Mouse (Mus musculus): Measurements from ENCODE around the gene Grin2b.

Grin2b gene

DNA sequence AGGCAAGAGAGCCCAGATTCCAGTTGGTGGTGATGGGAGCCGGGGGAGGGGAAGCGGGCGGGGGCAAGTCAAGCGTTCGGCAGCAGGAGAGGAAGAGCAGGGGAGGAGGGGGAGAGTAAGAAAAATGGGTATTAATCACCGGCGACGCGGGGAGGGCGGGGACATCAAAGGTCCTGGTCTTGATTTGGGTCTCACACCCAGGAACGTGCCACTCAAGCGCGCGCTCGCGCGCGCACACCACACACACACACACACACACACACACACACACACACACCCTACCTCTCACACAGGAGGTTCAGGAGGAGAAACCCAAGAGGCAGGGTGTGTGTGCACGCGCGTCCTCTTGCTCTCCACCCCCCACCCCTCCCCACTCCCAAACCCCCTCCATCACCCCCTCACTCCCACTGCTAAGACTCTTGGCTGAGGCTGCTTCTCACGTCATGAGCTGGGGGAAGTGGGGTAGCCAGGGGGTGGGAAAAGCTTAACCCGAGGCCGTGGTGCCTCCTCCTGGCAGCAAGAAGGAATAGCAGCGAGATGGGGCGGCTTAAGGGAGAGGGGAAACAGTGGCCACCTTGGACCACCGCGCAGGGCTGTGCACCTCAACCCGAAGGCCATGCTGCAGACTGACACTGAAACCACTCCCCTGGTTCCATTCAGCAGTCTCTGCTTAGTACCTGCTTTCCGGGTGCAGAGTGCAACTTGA, at the start of gene Grin2b:
TSS of gene Grin2b (minus strand) at position 321 of the 706 bp plus-strand sequence.
- peak; percentile 86 to 89 for DNase-seq (ENCODE audit: low spot score in 2 of 2)

- no peak for DNase-seq (ENCODE audit: low spot score in 2 of 2)
Measured at GRCm38 (mm10) chr6:136221894-136222293, 48.6 kb upstream of the Grin2b start.

GRCm38 (mm10) chr6:136210442-136210841, 37.1 kb upstream of the Grin2b start:
- no peak for DNase-seq (ENCODE audit: low spot score in 2 of 2)

DNA sequence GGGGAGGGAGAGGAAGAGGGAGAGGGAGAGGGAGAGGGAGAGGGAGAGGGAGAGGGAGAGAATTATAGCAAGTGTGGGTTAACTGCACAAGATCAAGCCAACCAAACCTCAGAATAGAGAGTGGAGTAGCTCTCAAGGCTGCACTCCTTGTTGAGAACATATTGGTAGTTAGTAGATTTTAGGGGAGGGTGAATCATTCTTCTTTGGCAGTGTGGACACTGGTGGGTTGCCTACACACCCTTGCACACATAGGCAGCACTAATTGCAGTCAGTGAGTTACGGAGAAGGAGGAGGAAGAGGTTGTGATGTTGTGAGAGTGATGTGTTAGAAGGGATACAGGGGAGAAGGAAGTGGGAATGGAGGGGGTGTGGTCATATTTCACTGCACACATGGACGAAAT, 26.5 kb upstream of the Grin2b start:
- DNase-seq (ENCODE audit: low spot score in 2 of 2): no peak

- DNase-seq (ENCODE audit: low spot score in 2 of 2): no peak
Measured at GRCm38 (mm10) chr6:136194616-136195015, 21.3 kb upstream of the Grin2b start.

GRCm38 (mm10) chr6:136178066-136178465, 4.8 kb upstream of the Grin2b start:
- no peak for DNase-seq (ENCODE audit: low spot score in 2 of 2)

- no peak for DNase-seq (ENCODE audit: low spot score in 2 of 2)
Measured at GRCm38 (mm10) chr6:136172801-136173190, 515 bp downstream of the Grin2b start.

- peak; percentile 91 to 93 for DNase-seq (ENCODE audit: low spot score in 2 of 2)
Measured at GRCm38 (mm10) chr6:136172172-136172651, 1.1 kb downstream of the Grin2b start.

DNA sequence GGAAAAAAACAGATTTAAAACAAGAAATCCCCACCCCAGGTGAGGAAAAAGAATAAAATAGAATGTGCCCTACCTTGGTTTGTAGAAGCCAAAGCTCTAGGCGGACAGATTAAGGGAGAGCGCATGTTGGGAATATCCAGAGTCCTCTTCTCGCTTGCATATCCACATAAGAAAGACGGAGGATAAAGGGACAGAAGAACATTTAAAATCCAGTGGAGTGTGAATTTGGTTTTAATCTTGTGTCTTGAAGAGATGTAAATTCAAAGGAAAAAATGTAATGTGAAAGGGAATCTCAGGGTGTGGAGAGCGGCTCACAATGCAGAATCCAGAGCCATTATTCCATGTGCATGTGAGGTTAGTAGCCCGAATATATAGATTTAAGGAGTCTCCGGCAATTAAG, 2.0 kb downstream of the Grin2b start:
- no peak for DNase-seq (ENCODE audit: low spot score in 2 of 2)

- peak in 1 of 2 experiments; percentile 48 for DNase-seq (ENCODE audit: low spot score in 2 of 2)
Measured at GRCm38 (mm10) chr6:136170381-136170780, 2.9 kb downstream of the Grin2b start.

GRCm38 (mm10) chr6:136167361-136167760, 6.0 kb downstream of the Grin2b start:
- DNase-seq (ENCODE audit: low spot score in 2 of 2): peak in 1 of 2 experiments; percentile 39

GRCm38 (mm10) chr6:136165443-136166077, 7.8 kb downstream of the Grin2b start:
- peak; percentile 88 for DNase-seq (ENCODE audit: low spot score in 2 of 2)

GRCm38 (mm10) chr6:136162090-136162489, 11.2 kb downstream of the Grin2b start:
- peak in 1 of 2 experiments; percentile 29 for DNase-seq (ENCODE audit: low spot score in 2 of 2)

- DNase-seq (ENCODE audit: low spot score in 2 of 2): no peak
Measured at GRCm38 (mm10) chr6:136153444-136153843, 19.9 kb downstream of the Grin2b start.

- peak; percentile 64 to 70 for DNase-seq (ENCODE audit: low spot score in 2 of 2)
Measured at GRCm38 (mm10) chr6:136150064-136150463, 23.2 kb downstream of the Grin2b start.

GRCm38 (mm10) chr6:136139967-136140366, 33.3 kb downstream of the Grin2b start:
- no peak for DNase-seq (ENCODE audit: low spot score in 2 of 2)

DNA sequence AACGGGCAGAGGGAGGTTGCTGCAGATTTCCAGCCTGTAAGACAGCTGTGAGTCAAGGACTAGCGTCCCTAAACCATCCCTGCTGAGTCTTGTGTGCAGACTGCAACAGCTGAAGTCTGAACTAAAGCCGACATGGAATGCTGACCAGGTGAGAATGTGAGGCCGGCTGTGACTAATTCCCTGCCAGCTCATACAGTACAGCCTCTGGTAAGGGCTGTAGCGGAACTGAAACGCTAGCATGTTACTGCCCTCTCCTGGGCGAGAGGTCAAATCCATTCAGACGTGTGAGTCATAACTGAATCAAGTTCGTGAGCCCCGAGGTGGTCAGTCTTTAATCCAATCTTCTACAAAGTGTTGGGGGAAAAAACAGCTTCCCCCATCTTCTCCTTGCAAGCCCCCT, 42.9 kb downstream of the Grin2b start:
- DNase-seq (ENCODE audit: low spot score in 2 of 2): no peak

DNA sequence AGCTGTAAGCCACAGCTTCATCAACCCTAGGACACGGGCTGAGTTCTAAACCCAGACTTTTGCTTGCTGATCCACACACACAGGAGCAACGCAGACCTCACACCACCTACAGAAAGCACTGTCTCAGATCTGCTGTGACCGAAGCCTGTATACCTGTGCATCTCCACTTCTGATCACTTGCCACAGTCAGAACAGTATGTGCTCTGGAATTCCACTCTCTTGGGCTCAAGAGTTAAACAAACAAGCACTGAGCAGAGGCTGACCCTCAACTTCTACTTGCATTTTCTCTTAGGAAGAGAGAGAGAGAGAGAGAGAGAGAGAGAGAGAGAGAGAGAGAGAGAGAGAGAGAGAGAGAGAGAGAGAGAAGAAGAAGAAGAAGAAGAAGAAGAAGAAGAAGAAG, 50.7 kb downstream of the Grin2b start:
- no peak for DNase-seq (ENCODE audit: low spot score in 2 of 2)

DNA sequence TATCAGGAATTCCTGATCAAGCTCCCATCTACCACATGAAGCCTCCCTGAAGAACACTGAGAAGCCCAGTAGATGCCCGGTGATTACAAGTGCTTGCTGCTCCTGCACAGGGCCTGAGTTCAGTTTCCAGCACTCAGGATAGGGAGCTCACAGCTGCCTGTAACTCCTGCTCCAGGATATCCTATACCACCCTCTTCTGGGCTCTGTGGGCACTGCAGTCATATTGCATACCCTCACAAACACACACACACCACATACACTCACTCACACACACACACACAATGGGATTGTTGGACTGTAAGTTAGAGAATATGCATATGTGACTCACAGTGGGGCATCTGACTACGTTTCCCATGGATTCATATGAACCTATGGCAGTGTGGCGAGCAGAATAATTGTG, 55.9 kb downstream of the Grin2b start:
- no peak for DNase-seq (ENCODE audit: low spot score in 2 of 2)

- DNase-seq (ENCODE audit: low spot score in 2 of 2): no peak
Measured at GRCm38 (mm10) chr6:136113639-136114410, 59.5 kb downstream of the Grin2b start.

DNA sequence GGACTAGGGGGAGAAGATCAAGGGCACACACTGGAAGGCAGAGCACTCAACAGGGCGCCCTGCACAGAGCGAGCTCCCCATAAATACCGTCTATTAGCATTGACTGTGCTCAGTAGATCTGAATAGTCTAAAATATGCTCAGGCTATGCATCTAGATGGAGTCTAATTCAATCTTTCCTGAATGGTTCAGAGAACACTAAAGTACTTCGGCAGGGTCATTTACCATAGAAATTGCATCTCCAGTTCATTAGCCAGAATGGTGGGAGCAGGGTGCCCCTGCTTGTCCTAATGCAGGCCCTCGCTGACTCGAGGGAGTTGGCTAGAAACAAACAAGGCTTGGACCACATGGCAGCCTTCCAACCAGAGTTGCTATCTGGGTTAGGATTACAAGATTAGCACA, 64.1 kb downstream of the Grin2b start:
- peak in 1 of 2 experiments; percentile 53 for DNase-seq (ENCODE audit: low spot score in 2 of 2)

- DNase-seq (ENCODE audit: low spot score in 2 of 2): no peak
Measured at GRCm38 (mm10) chr6:136108466-136108865, 64.8 kb downstream of the Grin2b start.

Measured in right cerebral cortex, postnatal 10 days (tissue).